Mouse (Mus musculus) neural tube, embryonic 13.5 days (tissue): ENCODE results near the gene Wdr44. TPM values are rescaled to one million over a fixed set of nuclear protein-coding genes. Genes with fewer than 3 reads are reported as not detected.

Source experiments
- polyA plus RNA-seq: library from polyadenylated mRNA; unstranded; fragments of >200 nt; fragmentation: Nextera tagmentation; extraction: Ambion mirVana; gene quantifications from 2 replicates; pipeline ENCODE4 v1.2.1, GENCODE M21; 2015

The Wdr44 gene
- polyA plus RNA-seq, 1 experiment from 2014 or later: 14.4 TPM

Other genes with a start within 250 kb of the Wdr44 start
- gene Gm4907, start 189.5 kb downstream of the Wdr44 start, polyA plus RNA-seq: not detected in 2 replicates